Mouse (Mus musculus): Measurements from ENCODE around the gene Ipcef1. TPM values are rescaled to one million over a fixed set of nuclear protein-coding genes. Genes with fewer than 3 reads are reported as not detected.
"Not testable (repeated sequence)": the region's sequence is repeated elsewhere in the genome, so short reads cannot be mapped to it uniquely, and the experiment has no call there.

The Ipcef1 gene
- polyA plus RNA-seq, 1 experiment from 2014 or later = 1.2 TPM

DNA sequence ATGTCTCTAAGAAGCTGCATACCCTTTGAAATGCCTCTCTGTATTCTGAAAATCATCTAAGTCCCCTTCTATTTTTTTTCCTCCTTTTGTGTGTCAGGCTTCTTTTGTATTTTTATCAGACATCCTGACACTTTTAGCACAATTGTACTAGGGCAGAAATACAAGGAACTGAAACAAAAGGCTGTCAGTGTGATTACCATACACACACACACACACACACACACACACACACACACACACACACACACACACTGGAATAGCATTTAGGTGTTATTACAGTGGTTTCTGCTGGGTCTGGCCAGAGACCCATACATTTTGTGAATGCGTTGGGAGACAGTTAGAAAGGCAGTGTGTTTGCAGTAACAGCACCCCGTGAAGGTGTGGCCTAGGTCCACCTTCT, 18.8 kb downstream of the Ipcef1 start:
- Histone ChIP-seq H3K9me3 (no peaks in the 10 kb centered on the region), H3K36me3 (no peaks in the 10 kb centered on the region), H3K4me3 (no peak overlapping the region), H3K4me1 (replicated peaks) (no peaks in the 10 kb centered on the region), H3K9ac (no peak overlapping the region), H3K4me2 (no peak overlapping the region), H3K27me3 (no peaks in the 10 kb centered on the region), H3K27ac (replicated peaks) (no peak overlapping the region)
- 92% methylated on average over 2 of the region's 2 CpGs for WGBS
- no peak for ATAC-seq (ENCODE audit: low read depth)

DNA sequence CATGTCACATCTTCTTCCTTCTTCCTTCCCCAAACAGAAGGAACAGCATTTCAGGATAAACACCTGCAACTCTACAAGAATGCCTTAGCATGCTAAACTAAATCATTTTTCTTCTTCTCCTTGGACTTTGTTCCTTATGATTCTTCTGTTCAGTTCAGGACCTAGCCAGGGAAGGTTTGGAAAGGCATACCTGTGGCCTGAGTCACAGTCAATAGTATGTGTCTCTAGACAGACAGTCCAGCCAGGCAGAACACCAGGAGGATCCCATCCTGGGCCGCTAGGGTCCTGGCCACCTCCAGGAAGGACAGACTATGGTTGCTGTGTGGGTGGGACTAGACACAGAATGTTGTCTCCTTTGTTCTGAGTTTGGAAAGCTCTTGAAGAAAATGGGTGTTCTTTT, 27.2 kb downstream of the Ipcef1 start:
- 61% methylated on average over 1 of the region's 1 CpGs for WGBS
- no peak for ATAC-seq (ENCODE audit: low read depth)
- Histone ChIP-seq H3K9ac (no peak overlapping the region), H3K9me3 (no peaks in the 10 kb centered on the region), H3K27ac (replicated peaks) (no peak overlapping the region), H3K36me3 (no peaks in the 10 kb centered on the region), H3K27me3 (no peaks in the 10 kb centered on the region), H3K4me1 (replicated peaks) (no peaks in the 10 kb centered on the region), H3K4me2 (no peak overlapping the region), H3K4me3 (no peak overlapping the region)

DNA sequence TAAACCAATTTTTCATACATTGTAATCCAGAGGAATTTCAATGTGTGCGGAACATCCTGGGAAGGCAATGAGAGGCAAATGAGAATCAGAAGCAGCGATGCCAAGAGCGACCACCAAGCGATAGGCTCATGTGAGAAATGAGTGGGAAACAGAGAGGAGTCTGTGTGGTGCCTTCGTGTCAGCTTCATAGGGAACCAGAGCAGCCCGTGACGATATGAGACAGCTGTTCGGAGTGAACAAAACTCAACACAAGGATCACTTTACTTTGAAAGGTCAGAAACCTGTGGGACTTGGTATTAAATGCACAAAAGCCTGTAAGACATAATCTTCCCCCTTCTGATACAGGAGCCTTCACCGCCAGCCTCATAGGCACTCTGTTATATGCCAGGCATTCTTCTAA, 31.7 kb downstream of the Ipcef1 start:
- Histone ChIP-seq H3K4me3 (no peak overlapping the region), H3K27me3 (no peaks in the 10 kb centered on the region), H3K27ac (replicated peaks) (no peak overlapping the region), H3K9me3 (no peaks in the 10 kb centered on the region), H3K36me3 (no peaks in the 10 kb centered on the region), H3K9ac (no peak overlapping the region), H3K4me1 (replicated peaks) (no peaks in the 10 kb centered on the region), H3K4me2 (no peak overlapping the region)
- no peak for ATAC-seq (ENCODE audit: low read depth)
- WGBS = 95% methylated on average over 9 of the region's 9 CpGs

GRCm38 (mm10) chr10:7019781-7020386, 32.4 kb downstream of the Ipcef1 start:
- no peak overlapping the region for H3K4me2 ChIP-seq
- H3K4me3 ChIP-seq = no peak overlapping the region
- H3K27me3 ChIP-seq = no peaks in the 10 kb centered on the region
- no peak overlapping the region for H3K9ac ChIP-seq
- H3K36me3 ChIP-seq = no peaks in the 10 kb centered on the region
- H3K4me1 ChIP-seq (replicated peaks) = no peaks in the 10 kb centered on the region
- H3K9me3 ChIP-seq = no peaks in the 10 kb centered on the region
- H3K27ac ChIP-seq (replicated peaks) = no peak overlapping the region
- no peak for ATAC-seq (ENCODE audit: low read depth)
- WGBS = 68% methylated on average over 7 of the region's 7 CpGs

DNA sequence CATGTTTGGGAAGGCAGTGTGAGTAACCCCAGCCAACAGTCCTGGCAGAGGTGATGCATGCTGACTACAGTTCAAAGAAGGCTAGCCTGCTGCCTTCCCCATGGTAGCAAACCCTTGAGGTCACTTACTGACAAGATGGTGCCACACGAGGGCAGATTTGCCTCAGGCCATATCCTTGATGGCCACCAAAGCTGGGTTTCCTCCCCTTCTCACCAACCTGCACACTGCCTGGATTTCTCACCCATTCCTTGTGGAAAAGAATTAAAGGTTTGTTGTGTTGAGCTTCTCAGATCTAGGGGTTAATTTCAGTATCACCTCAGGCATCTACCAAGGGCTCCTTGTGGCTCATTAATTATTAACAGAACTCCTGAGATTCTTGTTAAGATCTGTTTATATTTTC, 37.1 kb downstream of the Ipcef1 start:
- H3K9ac ChIP-seq = no peak overlapping the region
- no peaks in the 10 kb centered on the region for H3K4me1 ChIP-seq (replicated peaks)
- ATAC-seq (ENCODE audit: low read depth) = no peak
- no peak overlapping the region for H3K4me2 ChIP-seq
- no peak overlapping the region for H3K27ac ChIP-seq (replicated peaks)
- H3K36me3 ChIP-seq = no peaks in the 10 kb centered on the region
- H3K9me3 ChIP-seq = no peaks in the 10 kb centered on the region
- H3K27me3 ChIP-seq = no peaks in the 10 kb centered on the region
- WGBS = 55% methylated on average over 1 of the region's 1 CpGs
- H3K4me3 ChIP-seq = no peak overlapping the region

DNA sequence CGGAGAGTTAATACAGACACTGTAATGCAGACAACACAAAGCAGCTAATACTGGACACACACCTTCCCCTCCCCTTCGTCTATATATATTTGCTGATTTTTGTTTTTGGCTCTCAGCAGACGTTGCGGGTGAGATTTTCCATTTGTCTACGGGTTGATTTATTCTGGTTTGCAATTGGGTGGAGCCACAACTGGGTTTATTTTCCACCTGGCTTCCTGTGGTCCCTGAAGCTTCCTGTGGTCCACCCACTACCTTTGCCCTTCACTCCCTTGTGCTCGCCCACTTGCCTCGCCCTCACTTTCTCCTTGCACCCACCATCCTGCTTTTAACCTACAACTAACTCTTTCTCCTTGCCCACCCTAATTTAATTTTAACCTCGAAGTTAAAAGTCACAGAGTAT, 41.7 kb downstream of the Ipcef1 start:
- H3K36me3 ChIP-seq = no peaks in the 10 kb centered on the region
- H3K4me3 ChIP-seq = no peak overlapping the region
- no peak overlapping the region for H3K9ac ChIP-seq
- 85% methylated on average over 8 of the region's 8 CpGs for WGBS
- H3K4me2 ChIP-seq = no peak overlapping the region
- ATAC-seq (ENCODE audit: low read depth) = no peak
- no peak overlapping the region for H3K27ac ChIP-seq (replicated peaks)
- H3K4me1 ChIP-seq (replicated peaks) = no peaks in the 10 kb centered on the region
- H3K9me3 ChIP-seq = no peaks in the 10 kb centered on the region
- H3K27me3 ChIP-seq = no peaks in the 10 kb centered on the region

GRCm38 (mm10) chr10:7004980-7005538, 47.2 kb downstream of the Ipcef1 start:
- no peaks in the 10 kb centered on the region for H3K9me3 ChIP-seq
- H3K36me3 ChIP-seq = no peaks in the 10 kb centered on the region
- 56% methylated on average over 5 of the region's 5 CpGs for WGBS
- H3K4me3 ChIP-seq = no peak overlapping the region
- ATAC-seq (ENCODE audit: low read depth) = no peak
- H3K27me3 ChIP-seq = no peaks in the 10 kb centered on the region
- H3K9ac ChIP-seq = no peak overlapping the region
- H3K4me1 ChIP-seq (replicated peaks) = no peaks in the 10 kb centered on the region
- no peak overlapping the region for H3K4me2 ChIP-seq
- H3K27ac ChIP-seq (replicated peaks) = no peak overlapping the region

DNA sequence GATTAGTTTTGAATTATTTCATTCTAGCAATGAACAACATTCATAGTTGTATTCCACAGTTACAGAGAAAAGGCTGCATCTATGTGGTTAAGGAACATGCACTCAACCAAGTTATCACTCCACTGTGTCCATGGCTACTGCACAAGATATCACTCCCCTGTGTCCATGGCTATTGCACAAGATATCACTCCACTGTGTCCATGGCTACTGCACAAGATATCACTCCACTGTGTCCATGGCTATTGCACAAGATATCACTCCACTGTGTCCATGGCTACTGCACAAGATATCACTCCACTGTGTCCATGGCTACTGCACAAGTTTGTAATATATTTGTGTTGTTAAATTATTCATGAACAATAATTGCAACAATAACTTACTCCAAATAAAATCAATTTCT, 48.4 kb downstream of the Ipcef1 start:
- not testable (repeated sequence) for H3K27me3 ChIP-seq; H3K9ac ChIP-seq; H3K27ac ChIP-seq (replicated peaks); H3K36me3 ChIP-seq; H3K4me3 ChIP-seq; H3K4me2 ChIP-seq; H3K4me1 ChIP-seq (replicated peaks); ATAC-seq (ENCODE audit: low read depth); H3K9me3 ChIP-seq

DNA sequence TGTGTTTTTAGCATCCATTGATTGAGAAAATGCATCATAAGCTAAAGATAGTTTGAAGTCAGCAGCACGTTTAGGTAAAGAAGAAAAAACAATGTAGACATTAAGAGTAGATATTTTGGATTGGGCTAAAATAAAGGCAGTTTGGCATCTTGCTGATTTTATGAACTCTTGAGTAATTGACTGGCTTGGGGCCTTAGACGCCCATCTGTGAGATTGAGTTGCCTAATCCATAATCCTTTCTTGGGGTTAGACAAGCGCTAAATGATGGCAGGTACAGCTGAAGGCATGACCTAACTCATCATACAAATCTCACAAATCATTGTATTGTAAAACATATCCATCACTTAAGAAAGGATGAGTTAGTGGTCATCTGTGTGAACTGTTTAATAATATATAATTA, 52.9 kb downstream of the Ipcef1 start:
- 77% methylated on average over 3 of the region's 3 CpGs for WGBS
- no peak overlapping the region for H3K4me2 ChIP-seq
- no peaks in the 10 kb centered on the region for H3K27me3 ChIP-seq
- H3K4me1 ChIP-seq (replicated peaks) = no peaks in the 10 kb centered on the region
- H3K27ac ChIP-seq (replicated peaks) = no peak overlapping the region
- ATAC-seq (ENCODE audit: low read depth) = no peak
- no peak overlapping the region for H3K4me3 ChIP-seq
- no peaks in the 10 kb centered on the region for H3K9me3 ChIP-seq
- no peak overlapping the region for H3K9ac ChIP-seq
- no peaks in the 10 kb centered on the region for H3K36me3 ChIP-seq

GRCm38 (mm10) chr10:6998576-6999250, 53.6 kb downstream of the Ipcef1 start:
- 80% methylated on average over 4 of the region's 4 CpGs for WGBS

DNA sequence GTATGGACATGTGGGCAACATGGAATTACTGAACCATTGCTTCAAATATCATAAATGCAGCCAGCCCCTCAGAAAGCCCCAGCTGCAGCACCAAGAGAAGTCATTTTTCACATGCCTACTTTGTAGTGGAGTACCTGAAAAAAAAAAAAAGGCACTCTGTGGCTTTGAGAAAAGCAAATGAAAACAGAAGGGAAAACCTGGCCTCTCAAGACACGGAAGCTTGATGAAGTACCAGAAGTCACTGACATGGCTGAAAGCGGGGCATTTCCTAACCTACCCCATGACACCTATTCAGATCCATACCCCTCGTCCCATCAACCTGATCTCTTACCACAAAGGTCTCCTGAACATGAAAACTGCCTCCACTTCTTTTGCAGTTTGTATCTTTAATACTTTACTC, 55.4 kb downstream of the Ipcef1 start:
- H3K36me3 ChIP-seq = no peaks in the 10 kb centered on the region
- H3K4me1 ChIP-seq (replicated peaks) = no peaks in the 10 kb centered on the region
- ATAC-seq (ENCODE audit: low read depth) = no peak
- no peaks in the 10 kb centered on the region for H3K27me3 ChIP-seq
- H3K4me2 ChIP-seq = no peak overlapping the region
- 82% methylated on average over 3 of the region's 3 CpGs for WGBS
- H3K27ac ChIP-seq (replicated peaks) = no peak overlapping the region
- H3K9me3 ChIP-seq = no peaks in the 10 kb centered on the region
- no peak overlapping the region for H3K4me3 ChIP-seq
- H3K9ac ChIP-seq = no peak overlapping the region

More at GRCm38 (mm10) chr10:6998576-6999250, 53.6 kb downstream of the Ipcef1 start:
- Histone ChIP-seq H3K27me3 (no peaks in the 10 kb centered on the region), H3K9me3 (no peaks in the 10 kb centered on the region), H3K4me3 (no peak overlapping the region), H3K36me3 (no peaks in the 10 kb centered on the region), H3K4me1 (replicated peaks) (no peaks in the 10 kb centered on the region), H3K9ac (no peak overlapping the region), H3K27ac (replicated peaks) (no peak overlapping the region), H3K4me2 (no peak overlapping the region)
- no peak for ATAC-seq (ENCODE audit: low read depth)

DNA sequence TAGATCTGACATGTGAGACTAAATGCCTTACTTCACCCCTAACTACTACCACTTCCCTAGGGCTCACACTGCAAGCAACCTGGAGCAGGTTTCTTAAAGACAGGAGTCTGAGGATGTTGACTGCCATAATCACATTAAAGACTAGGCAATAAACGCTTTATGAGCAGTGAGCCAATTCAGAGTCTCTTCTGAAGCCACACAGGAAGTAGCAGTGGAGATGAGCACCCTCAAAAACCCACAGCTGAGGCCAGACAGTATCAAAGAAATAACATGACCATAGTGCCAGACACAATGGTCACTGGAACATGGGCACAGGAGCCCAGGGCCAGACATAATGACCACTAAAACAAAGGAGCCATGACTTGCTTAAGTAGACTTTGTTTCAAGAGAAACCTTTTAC, 63.7 kb downstream of the Ipcef1 start:
- H3K36me3 ChIP-seq = no peaks in the 10 kb centered on the region
- no peak for ATAC-seq (ENCODE audit: low read depth)
- H3K9me3 ChIP-seq = no peaks in the 10 kb centered on the region
- no peak overlapping the region for H3K4me3 ChIP-seq
- WGBS = 74% methylated on average over 1 of the region's 1 CpGs
- no peaks in the 10 kb centered on the region for H3K4me1 ChIP-seq (replicated peaks)
- H3K9ac ChIP-seq = no peak overlapping the region
- no peak overlapping the region for H3K27ac ChIP-seq (replicated peaks)
- no peak overlapping the region for H3K4me2 ChIP-seq
- H3K27me3 ChIP-seq = no peaks in the 10 kb centered on the region

Measured in neural tube, embryonic 13.5 days (tissue).